Mouse (Mus musculus) thymus, adult 2 months (tissue): ENCODE data around the gene Tmem150b.

Experiments
- CTCF ChIP-seq: fragments of 200-500 bp; IDR thresholded peaks from 2 replicates; pipeline ENCODE4 v1.5.1; 2012; ENCODE audit warnings: mild to moderate bottlenecking, control low read depth, low read length, moderate library complexity, borderline replicate concordance; ENCODE audit not compliant: control insufficient read depth, poor library complexity, insufficient read depth; ENCODE audit errors: extremely low read depth
- POLR2A ChIP-seq: fragments of 200-500 bp; IDR thresholded peaks from 2 replicates; pipeline ENCODE4 v1.6.1; 2012; ENCODE audit warnings: mild to moderate bottlenecking, low read length, control low read depth, moderate library complexity; ENCODE audit not compliant: control insufficient read depth, poor library complexity, insufficient read depth; ENCODE audit errors: extremely low read depth

GRCm38 (mm10) chr7:4668506-4668905, 56.5 kb downstream of the Tmem150b start:
- TF ChIP-seq CTCF (no peak), POLR2A (no peak)
